Mouse (Mus musculus) kidney, adult 2 months (tissue): ENCODE data around the gene Jak3. TPM values are rescaled to one million over a fixed set of nuclear protein-coding genes. Genes with fewer than 3 reads are reported as not detected.
A peak's percentile ranks its signal among the peaks of the same experiment; 100 is the strongest.
"Not testable (repeated sequence)": the region's sequence is repeated elsewhere in the genome, so short reads cannot be mapped to it uniquely, and the experiment has no call there.

Experiments
- DNase-seq: peaks from one replicate; pipeline ENCODE4 v3.0.0; 2021
- H3K27ac ChIP-seq: fragments of 200-500 bp; 2 replicates; pipeline ENCODE4 v1.5.1; 2012; ENCODE audit warnings: low read depth, low read length, control low read depth, inconsistent platforms; ENCODE audit not compliant: insufficient read depth
- H3K27me3 ChIP-seq: fragments of 200-500 bp; replicated peaks from 2 replicates; pipeline ENCODE4 v1.6.1; 2012; ENCODE audit warnings: mild to moderate bottlenecking, moderate library complexity, low read length, inconsistent platforms; ENCODE audit not compliant: control insufficient read depth, insufficient read depth
- H3K36me3 ChIP-seq: fragments of 200-500 bp; 2 replicates; pipeline ENCODE4 v1.6.1; 2012; ENCODE audit warnings: mild to moderate bottlenecking, moderate library complexity, low read length, inconsistent platforms; ENCODE audit not compliant: control insufficient read depth, insufficient read depth
- H3K4me1 ChIP-seq: fragments of 200-500 bp; 2 replicates; pipeline ENCODE4 v1.6.1; 2011; ENCODE audit warnings: low read length; ENCODE audit not compliant: control insufficient read depth, insufficient read depth
- H3K4me3 ChIP-seq: fragments of 200-500 bp; 2 replicates; pipeline ENCODE4 v1.5.1; 2011; ENCODE audit warnings: mild to moderate bottlenecking, low read depth, low read length, control low read depth; ENCODE audit not compliant: insufficient read depth
- CTCF ChIP-seq: fragments of 200-500 bp; conservative IDR thresholded peaks from 2 replicates; pipeline ENCODE4 v1.5.1; 2011; ENCODE audit warnings: low read depth, mild to moderate bottlenecking, control low read depth, low read length, moderate library complexity, mixed read lengths; ENCODE audit not compliant: insufficient read depth, insufficient read length
- POLR2A ChIP-seq: fragments of 200-500 bp; IDR thresholded peaks from one replicate; pipeline ENCODE4 v1.6.1; 2011; ENCODE audit warnings: low read depth, low read length, control low read depth
- WGBS: fragments of 180-500 bp; shearing (Covaris S2); methylation state at CpG from one replicate; pipeline ENCODE4 v1.1.7; 2018; 5-methylcytosine and 5-hydroxymethylcytosine counted together
- polyA plus RNA-seq: library from polyadenylated mRNA; depleted of rRNA; stranded (reverse); fragments of >200 nt; gene quantifications from 2 replicates; pipeline ENCODE4 v1.2.3, GENCODE M21; 2012; rRNA removed

Gene Jak3
- polyA plus RNA-seq, 1 experiment: 15.1 TPM

GRCm38 (mm10) chr8:71724389-71724788 is 48.3 kb downstream of the Jak3 start:
- H3K4me3 ChIP-seq: no peak overlapping the region
- H3K4me1 ChIP-seq: no peaks in the 10 kb centered on the region
- no peaks in the 10 kb centered on the region for H3K27me3 ChIP-seq
- no peak overlapping the region for H3K27ac ChIP-seq
- no peak for DNase-seq
- no peaks in the 10 kb centered on the region for H3K36me3 ChIP-seq
- 72% methylated on average over 4 of the region's 4 CpGs for WGBS
- TF ChIP-seq POLR2A (no peak), CTCF (no peak)

- Histone ChIP-seq H3K27me3 (no peaks in the 10 kb centered on the region), H3K4me3 (peak within 1 kb of the TSS; percentile 38), H3K36me3 (no peaks in the 10 kb centered on the region), H3K27ac (no peak within 1 kb of the TSS), H3K4me1 (no peaks in the 10 kb centered on the region)
- 2% methylated on average over 44 of the region's 54 CpGs for WGBS
- TF ChIP-seq POLR2A: no peak
- TF ChIP-seq CTCF: no peak
- DNase-seq: peak; percentile 71
These were observed 49.2 kb downstream of the Jak3 start, which contains the start of gene Fcho1 for GRCm38 (mm10) chr8:71725122-71725924. Gene Fcho1, minus strand, starts transcription at chr8:71725716.

- 0 out of 2 replicates have a peak overlapping the region, but pooled peaks have one; percentile 15 for H3K4me3 ChIP-seq
- no peaks in the 10 kb centered on the region for H3K36me3 ChIP-seq
- no peak for TF ChIP-seq CTCF
- TF ChIP-seq POLR2A: no peak
- no peaks in the 10 kb centered on the region for H3K4me1 ChIP-seq
- H3K27me3 ChIP-seq: no peaks in the 10 kb centered on the region
- no peak overlapping the region for H3K27ac ChIP-seq
- 10% methylated on average over 21 of the region's 21 CpGs for whole genome bisulfite sequencing
- no peak for DNase-seq
These were observed 52.2 kb downstream of the Jak3 start for GRCm38 (mm10) chr8:71728240-71728785.

GRCm38 (mm10) chr8:71728826-71729620 is 52.9 kb downstream of the Jak3 start:
- H3K36me3 ChIP-seq: no peaks in the 10 kb centered on the region
- no peak overlapping the region for H3K27ac ChIP-seq
- TF ChIP-seq CTCF (no peak), POLR2A (no peak)
- no peaks in the 10 kb centered on the region for H3K4me1 ChIP-seq
- WGBS: 10% methylated on average over 14 of the region's 16 CpGs
- no peak for DNase-seq
- no peaks in the 10 kb centered on the region for H3K27me3 ChIP-seq
- H3K4me3 ChIP-seq: no peak overlapping the region

GRCm38 (mm10) chr8:71731652-71732230 is 55.6 kb downstream of the Jak3 start:
- Histone ChIP-seq H3K27me3 (no peaks in the 10 kb centered on the region), H3K27ac (no peak overlapping the region), H3K4me1 (no peaks in the 10 kb centered on the region), H3K36me3 (no peaks in the 10 kb centered on the region), H3K4me3 (no peak overlapping the region)
- peak; percentile 62 for DNase-seq
- 49% methylated on average over 3 of the region's 3 CpGs for WGBS
- no peak for TF ChIP-seq POLR2A
- peak; percentile 57 for TF ChIP-seq CTCF

- DNase-seq, H3K27me3 ChIP-seq, H3K4me3 ChIP-seq, H3K4me1 ChIP-seq, H3K36me3 ChIP-seq, H3K27ac ChIP-seq: not testable (repeated sequence)
These were observed 62.2 kb downstream of the Jak3 start for GRCm38 (mm10) chr8:71738316-71738715.

Other genes with a start within 250 kb of the Jak3 start
- gene Abhd8, start 212.6 kb upstream of the Jak3 start, polyA plus RNA-seq: 29.8 and 38.3 TPM in 2 replicates
- 168 and 186 TPM in 2 replicates for gene Mrpl34, start 211.3 kb upstream of the Jak3 start, polyA plus RNA-seq
- 61.5 and 62.6 TPM in 2 replicates for gene Dda1, start 207.1 kb upstream of the Jak3 start, polyA plus RNA-seq
- 12.6 and 15.2 TPM in 2 replicates for gene Ano8, start 190.3 kb upstream of the Jak3 start, polyA plus RNA-seq
- 20.2 and 25.0 TPM in 2 replicates for gene Gtpbp3, start 188.2 kb upstream of the Jak3 start, polyA plus RNA-seq
- 502 and 542 TPM in 2 replicates for gene Plvap, start 164.5 kb upstream of the Jak3 start, polyA plus RNA-seq
- gene Ccdc194, start 150.6 kb upstream of the Jak3 start, polyA plus RNA-seq: 0.09 TPM in 1 of 2 replicates, not detected in the other
- 167 and 184 TPM in 2 replicates for gene Bst2, start 138.8 kb upstream of the Jak3 start, polyA plus RNA-seq
- gene Mvb12a, start 133.4 kb upstream of the Jak3 start, polyA plus RNA-seq: 136 and 164 TPM in 2 replicates
- 7.8 and 8.4 TPM in 2 replicates for gene Tmem221, start 117.4 kb upstream of the Jak3 start, polyA plus RNA-seq
- gene Nxnl1, start 109.7 kb upstream of the Jak3 start, polyA plus RNA-seq: 0.14 and 0.19 TPM in 2 replicates
- gene Slc27a1, start 107.4 kb upstream of the Jak3 start, polyA plus RNA-seq: 146 and 182 TPM in 2 replicates
- 134 TPM in 2 replicates for gene Pgls, start 84.1 kb upstream of the Jak3 start, polyA plus RNA-seq
- 1.2 and 2.4 TPM in 2 replicates for gene Fam129c, start 78.6 kb upstream of the Jak3 start, polyA plus RNA-seq
- 62.2 and 70.4 TPM in 2 replicates for gene Colgalt1, start 65.3 kb upstream of the Jak3 start, polyA plus RNA-seq
- 1.3 and 2.1 TPM in 2 replicates for gene Unc13a, start 4.5 kb upstream of the Jak3 start, polyA plus RNA-seq
- 14.5 and 17.8 TPM in 2 replicates for gene Insl3, start 12.9 kb downstream of the Jak3 start, polyA plus RNA-seq
- 5.5 and 5.9 TPM in 2 replicates for gene B3gnt3, start 25.5 kb downstream of the Jak3 start, polyA plus RNA-seq
- 4.2 and 9.5 TPM in 2 replicates for gene Fcho1, start 49.4 kb downstream of the Jak3 start, polyA plus RNA-seq
- 0.29 and 0.52 TPM in 2 replicates for gene Zfp709, start 205.7 kb downstream of the Jak3 start, polyA plus RNA-seq
- 0.87 and 1.3 TPM in 2 replicates for gene Zfp882, start 232.3 kb downstream of the Jak3 start, polyA plus RNA-seq
- gene Zfp617, start 232.3 kb downstream of the Jak3 start, polyA plus RNA-seq: 2.8 and 3.8 TPM in 2 replicates